Mouse (Mus musculus) B cell, adult 2 months (primary cell): ENCODE measurements around the gene Rgs7bp.
"Not testable (repeated sequence)": the region's sequence is repeated elsewhere in the genome, so short reads cannot be mapped to it uniquely, and the experiment has no call there.

Source experiments
- DNase-seq, 2 experiments: peaks; one replicate each; pipeline ENCODE4 v3.0.0; 2022

Rgs7bp gene

DNA sequence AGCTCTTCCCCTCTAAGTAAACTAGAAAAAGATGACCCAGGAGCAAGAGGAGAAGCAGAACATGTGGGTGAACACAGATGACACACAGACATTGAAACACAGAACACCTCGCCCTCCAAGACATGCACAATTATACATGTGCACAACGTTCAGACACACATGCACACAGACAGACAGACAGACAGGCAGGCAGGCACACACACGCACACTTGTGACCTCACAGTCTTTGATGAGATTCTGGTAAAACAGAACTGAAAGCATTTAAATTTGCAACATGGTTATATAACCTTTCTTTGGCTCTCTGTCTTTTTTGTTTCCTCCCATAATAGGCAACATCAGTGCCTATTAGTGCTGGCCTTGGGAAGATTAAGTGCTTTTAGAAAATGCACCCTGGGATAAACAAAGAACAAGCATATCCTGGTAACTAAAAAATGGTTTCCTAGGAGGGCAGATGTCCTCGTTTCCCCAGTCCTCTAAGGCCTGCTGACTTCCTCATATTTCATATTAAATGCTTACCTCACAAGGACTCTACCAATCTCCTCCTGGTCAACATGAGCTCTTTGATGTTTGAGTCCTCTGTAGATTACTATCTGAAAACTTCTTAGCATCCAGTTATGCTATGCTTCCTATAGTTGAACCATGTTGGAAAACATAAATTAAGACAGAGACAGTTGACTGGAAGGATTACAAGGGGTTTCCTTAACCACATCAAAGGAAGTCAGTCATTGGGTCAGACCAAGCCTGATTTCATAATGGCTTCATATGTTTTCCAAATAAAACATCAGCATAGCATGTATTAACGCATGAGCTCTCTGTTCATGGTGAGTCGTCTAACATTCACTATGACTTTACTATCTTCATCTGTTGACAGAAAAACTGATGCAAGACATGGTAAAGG is 122.8 kb downstream of the Rgs7bp start:
- DNase-seq, result no peak

DNA sequence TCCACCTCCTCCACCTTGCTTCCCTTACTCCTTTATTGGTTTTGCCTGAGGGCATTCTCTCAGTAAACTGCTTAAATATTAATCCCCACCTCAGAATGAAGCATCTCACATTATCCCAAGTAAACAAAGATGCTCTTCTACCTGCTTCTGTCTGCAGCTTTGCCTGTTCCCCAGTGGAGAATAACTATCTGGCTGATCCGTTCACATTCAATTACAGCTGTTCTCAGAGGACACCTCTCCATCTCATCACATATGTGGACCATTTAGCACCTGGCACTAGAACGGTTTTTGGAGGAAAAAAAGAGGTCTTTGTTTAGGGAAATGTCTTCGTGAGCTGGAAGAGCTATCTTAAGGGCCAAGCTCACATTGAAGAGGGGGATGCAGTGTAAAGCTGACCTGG is 123.9 kb downstream of the Rgs7bp start:
- DNase-seq, result no peak

GRCm38 (mm10) chr13:104918663-104919062 is 136.1 kb downstream of the Rgs7bp start:
- DNase-seq, result peak; percentile 26 to 32

DNA sequence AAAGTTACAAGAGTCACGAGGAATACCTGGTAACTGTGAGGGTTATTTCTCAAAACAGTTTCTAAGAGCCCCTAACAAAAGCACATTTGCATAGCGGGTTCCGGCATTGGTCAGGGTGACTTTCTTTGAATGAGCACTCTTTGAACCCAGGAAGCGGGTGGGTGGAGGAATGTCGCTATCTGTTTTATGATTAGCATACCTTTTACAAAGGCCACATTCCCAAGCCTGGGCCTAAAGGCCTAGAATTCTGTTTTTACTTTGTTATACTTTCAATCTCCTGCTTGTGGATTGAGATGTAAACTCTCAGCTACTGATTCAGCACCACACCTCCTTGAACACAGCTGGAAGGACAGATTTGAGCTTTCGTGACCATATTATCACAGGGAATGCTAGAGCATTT is 138.0 kb downstream of the Rgs7bp start:
- DNase-seq, result not testable (repeated sequence)

DNA sequence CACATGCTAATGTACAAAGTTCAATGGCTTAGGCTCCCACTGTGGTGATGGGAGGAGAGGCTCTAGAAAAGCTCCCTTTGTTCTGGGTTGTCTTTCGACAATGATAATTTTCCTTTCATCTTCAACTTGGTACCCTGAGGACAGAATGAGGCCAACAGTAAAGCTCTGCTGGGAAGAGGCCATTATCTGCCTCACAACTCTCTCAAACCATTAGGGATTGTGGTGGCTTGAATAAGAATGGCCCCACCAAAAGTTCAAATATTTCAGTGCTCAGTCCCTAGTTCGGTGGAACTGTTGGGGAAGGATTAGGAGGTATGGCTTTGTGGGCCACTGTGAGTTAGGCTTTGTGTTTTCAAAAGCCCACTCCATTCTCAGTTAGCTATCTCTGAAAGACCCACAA is 138.6 kb downstream of the Rgs7bp start:
- no peak for DNase-seq

- no peak for DNase-seq
Measured at GRCm38 (mm10) chr13:104914288-104914895, 140.3 kb downstream of the Rgs7bp start.

DNA sequence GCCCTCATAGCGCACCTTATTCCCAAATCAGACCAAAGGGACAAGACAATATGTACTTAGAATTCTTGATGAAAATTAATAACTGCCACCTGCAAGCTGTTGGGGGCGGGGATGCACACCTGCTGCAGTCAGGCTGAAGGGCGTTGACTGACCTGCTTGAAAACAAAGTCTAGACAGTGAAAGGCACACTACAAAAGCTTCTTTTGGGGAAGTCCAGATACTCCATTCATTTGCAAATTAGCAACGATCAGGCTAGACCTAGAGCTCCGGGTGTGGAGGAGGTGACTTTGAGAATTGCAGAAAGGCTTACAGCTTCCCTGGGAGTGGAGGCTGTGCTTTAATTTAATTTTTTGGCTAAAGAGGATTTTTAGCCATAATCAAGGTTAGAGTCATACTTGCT is 143.1 kb downstream of the Rgs7bp start:
- DNase-seq, result not testable (repeated sequence)

DNA sequence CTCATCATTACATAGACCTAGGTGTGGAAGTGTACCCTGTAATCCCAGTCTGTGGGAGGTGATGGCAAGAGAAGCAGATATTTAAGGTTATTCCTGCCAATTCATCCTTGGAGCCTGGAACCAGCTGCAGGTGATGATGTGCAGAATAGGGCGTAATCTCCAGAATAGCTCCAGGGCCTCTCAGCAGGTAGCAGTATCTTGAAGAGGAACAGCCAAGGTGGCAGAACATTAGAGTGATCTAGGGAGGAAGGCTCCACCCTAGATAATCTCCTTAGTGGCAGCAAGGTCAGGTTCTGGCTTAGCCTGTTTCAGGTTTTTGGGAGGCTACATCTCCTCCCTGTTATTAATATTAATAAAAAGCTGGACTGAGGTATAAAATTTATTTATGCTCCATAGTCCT is 143.7 kb downstream of the Rgs7bp start:
- not testable (repeated sequence) for DNase-seq

DNA sequence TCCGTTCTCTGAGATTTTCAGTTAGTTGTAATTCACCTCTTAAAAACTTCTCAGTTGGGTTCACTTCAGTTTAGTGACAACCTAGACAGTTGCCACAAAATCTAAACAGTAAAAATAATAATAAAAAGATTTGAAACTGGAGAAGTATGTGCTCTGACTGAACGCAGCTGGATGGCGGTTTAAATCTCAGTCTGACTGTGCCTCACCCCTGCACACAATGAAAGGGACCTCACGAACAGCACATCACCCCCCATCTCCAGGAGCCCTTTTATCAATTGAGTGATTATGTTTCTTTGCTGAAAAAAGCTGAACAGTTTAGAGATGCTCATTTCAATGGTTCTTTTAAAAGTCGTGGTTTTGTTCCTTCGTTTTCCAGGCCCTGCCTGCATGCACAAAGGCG is 146.0 kb downstream of the Rgs7bp start:
- DNase-seq, result no peak
